Mouse (Mus musculus) heart, embryonic 12.5 days (tissue): ENCODE data around the gene Ttc23. TPM values are rescaled to one million over a fixed set of nuclear protein-coding genes. Genes with fewer than 3 reads are reported as not detected.

ENCODE experiments used
- ATAC-seq: fragments of 200-750 bp; cut with Nextera tagmentation; 2 replicates; pipeline ENCODE4 v1.8.0; 2017; ENCODE audit warnings: moderate TSS enrichment, moderate library complexity; ENCODE audit not compliant: insufficient number of reproducible peaks, low FRiP score
- H3K27ac ChIP-seq: fragments of 300-500 bp; sonication (generic); 2 replicates; pipeline ENCODE4 v1.5.1; 2016; ENCODE audit warnings: mild to moderate bottlenecking, moderate library complexity; ENCODE audit not compliant: poor library complexity, severe bottlenecking
- H3K27me3 ChIP-seq: fragments of 300-500 bp; sonication (generic); replicated peaks from 2 replicates; pipeline ENCODE4 v1.6.1; 2016; ENCODE audit warnings: mild to moderate bottlenecking, moderate library complexity
- H3K36me3 ChIP-seq: fragments of 300-500 bp; sonication (generic); 2 replicates; pipeline ENCODE4 v1.6.1; 2016; ENCODE audit warnings: mild to moderate bottlenecking, moderate library complexity
- H3K4me1 ChIP-seq: fragments of 300-500 bp; sonication (generic); replicated peaks from 2 replicates; pipeline ENCODE4 v1.6.1; 2016; ENCODE audit warnings: mild to moderate bottlenecking
- H3K4me2 ChIP-seq: fragments of 300-500 bp; sonication (generic); 2 replicates; pipeline ENCODE4 v1.6.1; 2016; ENCODE audit warnings: mild to moderate bottlenecking, moderate library complexity
- H3K4me3 ChIP-seq: fragments of 300-500 bp; sonication (generic); 2 replicates; pipeline ENCODE4 v1.5.1; 2016; ENCODE audit warnings: mild to moderate bottlenecking
- H3K9ac ChIP-seq: fragments of 300-500 bp; sonication (generic); 2 replicates; pipeline ENCODE4 v1.6.1; 2016; ENCODE audit warnings: mild to moderate bottlenecking, moderate library complexity
- H3K9me3 ChIP-seq: fragments of 300-500 bp; sonication (generic); replicated peaks from 2 replicates; pipeline ENCODE4 v1.6.1; 2016; ENCODE audit warnings: mild to moderate bottlenecking, moderate library complexity
- WGBS: fragments of 180-500 bp; shearing (Covaris S2); methylation state at CpG from one replicate; pipeline ENCODE4 v1.1.7; 2016; 5-methylcytosine and 5-hydroxymethylcytosine counted together
- polyA plus RNA-seq: library from polyadenylated mRNA; unstranded; fragments of >200 nt; fragmentation: Nextera tagmentation; extraction: Ambion mirVana; gene quantifications from 2 replicates; pipeline ENCODE4 v1.2.1, GENCODE M21; 2016

Gene Ttc23
- polyA plus RNA-seq, 1 experiment from 2014 or later, result 19.2 TPM

DNA sequence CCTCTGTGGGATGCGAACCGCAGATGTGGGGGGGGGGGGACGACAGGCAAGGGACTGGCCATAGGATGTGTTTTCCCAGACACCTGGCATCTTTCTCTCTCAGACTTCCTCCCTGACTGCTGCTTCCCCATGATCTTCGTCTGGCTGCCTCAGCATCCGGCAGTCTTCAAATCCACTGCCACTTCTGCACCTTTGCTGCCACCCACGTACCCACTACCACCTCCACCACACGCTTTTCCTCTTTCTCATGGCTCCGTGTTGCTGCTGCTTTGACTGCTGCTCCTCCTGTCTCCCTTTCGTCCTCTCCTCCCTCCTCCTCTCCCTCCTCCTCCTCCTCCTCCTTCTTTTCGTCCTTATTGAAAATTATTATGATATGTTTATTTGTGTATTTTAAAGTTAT is 69.7 kb downstream of the Ttc23 start:
- H3K27ac ChIP-seq, result no peak overlapping the region
- peaks cover 63% of the 10 kb centered on the region for H3K4me1 ChIP-seq
- peaks cover 3% of the 10 kb centered on the region; the same call in 1 of the 2 replicates for H3K9me3 ChIP-seq
- H3K4me2 ChIP-seq, result no peak overlapping the region
- H3K36me3 ChIP-seq, result peaks cover 27% of the 10 kb centered on the region
- 79% methylated on average over 10 of the region's 10 CpGs for WGBS
- no peak overlapping the region for H3K9ac ChIP-seq
- ATAC-seq, result no peak
- no peaks in the 10 kb centered on the region for H3K27me3 ChIP-seq
- no peak overlapping the region for H3K4me3 ChIP-seq

- Histone ChIP-seq H3K4me2 (no peak overlapping the region), H3K9me3 (peaks cover 2% of the 10 kb centered on the region; the same call in 1 of the 2 replicates), H3K4me3 (no peak overlapping the region), H3K27me3 (no peaks in the 10 kb centered on the region), H3K36me3 (peaks cover 22% of the 10 kb centered on the region), H3K27ac (no peak overlapping the region), H3K4me1 (peaks cover 63% of the 10 kb centered on the region), H3K9ac (no peak overlapping the region)
- ATAC-seq, result no peak
- WGBS, result 77% methylated on average over 3 of the region's 3 CpGs
These were observed 70.3 kb downstream of the Ttc23 start for GRCm38 (mm10) chr7:67717520-67717919.

DNA sequence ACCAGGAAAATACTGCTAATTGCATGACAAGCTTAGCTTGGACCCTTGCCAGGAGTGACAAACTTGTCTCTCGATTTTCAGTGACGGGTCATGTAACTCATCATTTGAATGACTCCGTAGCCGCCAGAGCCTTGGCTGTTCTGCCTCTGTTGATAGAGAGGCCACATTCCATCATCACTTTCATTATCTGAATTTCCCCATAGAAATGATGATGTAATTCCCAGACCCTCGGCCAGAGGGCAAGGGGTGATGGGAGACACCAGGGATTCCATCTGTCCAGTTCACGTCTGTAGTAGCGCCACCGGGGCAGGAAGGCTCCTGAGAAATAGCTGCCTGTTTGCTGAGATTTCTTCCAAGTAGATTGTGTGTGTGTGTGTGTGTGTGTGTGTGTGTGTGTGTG is 71.6 kb downstream of the Ttc23 start:
- H3K9ac ChIP-seq, result no peak overlapping the region
- H3K9me3 ChIP-seq, result no peaks in the 10 kb centered on the region
- H3K27me3 ChIP-seq, result no peaks in the 10 kb centered on the region
- 0 out of 2 replicates have a peak overlapping the region, but pooled peaks have one; percentile 5 for H3K4me2 ChIP-seq
- peaks cover 16% of the 10 kb centered on the region; the same call in 1 of the 2 replicates for H3K36me3 ChIP-seq
- WGBS, result 20% methylated on average over 8 of the region's 8 CpGs
- ATAC-seq, result no peak
- peaks cover 61% of the 10 kb centered on the region for H3K4me1 ChIP-seq
- peak overlapping the region; percentile 52 for H3K27ac ChIP-seq
- H3K4me3 ChIP-seq, result no peak overlapping the region

DNA sequence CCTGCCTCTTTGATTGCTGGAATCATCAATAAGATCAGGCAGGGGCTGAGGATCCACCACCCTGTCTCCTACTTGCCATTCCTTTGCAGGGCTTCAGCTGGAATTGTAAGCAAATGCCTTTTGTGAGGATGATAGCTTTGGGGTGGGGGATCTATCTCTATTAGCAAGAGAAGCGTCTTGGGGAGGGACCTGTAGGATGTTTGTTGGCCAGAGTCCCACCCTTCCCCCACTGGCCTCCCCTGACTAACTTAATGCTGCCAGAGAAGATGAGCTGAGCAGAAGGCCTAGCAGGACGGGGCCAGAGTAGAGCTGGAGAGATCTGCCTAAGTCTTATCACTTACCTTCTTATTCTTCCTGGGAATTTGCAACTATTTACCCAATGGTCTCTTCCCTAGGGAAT is 75.0 kb downstream of the Ttc23 start:
- no peak for ATAC-seq
- 42% methylated on average over 2 of the region's 2 CpGs for WGBS
- Histone ChIP-seq H3K27me3 (no peaks in the 10 kb centered on the region), H3K4me2 (no peak overlapping the region), H3K9me3 (no peaks in the 10 kb centered on the region), H3K4me1 (peaks cover 29% of the 10 kb centered on the region), H3K27ac (no peak overlapping the region), H3K9ac (no peak overlapping the region), H3K36me3 (peaks cover 27% of the 10 kb centered on the region), H3K4me3 (no peak overlapping the region)

DNA sequence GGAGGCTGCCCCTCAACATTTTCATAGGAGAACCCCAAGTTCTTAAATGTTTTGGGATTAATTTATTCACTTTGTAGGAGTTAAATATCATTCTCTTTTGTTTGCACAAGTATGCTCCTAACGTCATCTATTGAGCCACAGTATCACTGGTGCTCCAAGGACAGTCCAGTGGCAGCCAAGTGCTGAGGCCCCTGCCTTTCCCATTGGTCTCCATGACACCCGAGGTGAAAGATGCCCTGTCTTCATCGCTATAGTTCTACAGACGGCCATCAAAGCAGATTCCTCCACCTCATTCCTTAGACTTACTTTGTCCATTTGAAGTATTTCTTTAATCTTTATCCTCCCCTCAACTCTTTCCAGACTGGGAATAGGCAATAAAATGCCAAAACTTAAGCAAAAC is 77.3 kb downstream of the Ttc23 start:
- H3K27ac ChIP-seq, result no peak overlapping the region
- 0 out of 2 replicates have a peak, but pooled peaks cover 3% of the 10 kb centered on the region for H3K9me3 ChIP-seq
- H3K9ac ChIP-seq, result no peak overlapping the region
- ATAC-seq, result no peak
- H3K27me3 ChIP-seq, result no peaks in the 10 kb centered on the region
- 75% methylated on average over 4 of the region's 4 CpGs for WGBS
- H3K4me1 ChIP-seq, result peaks cover 14% of the 10 kb centered on the region
- H3K4me3 ChIP-seq, result no peak overlapping the region
- H3K36me3 ChIP-seq, result peaks cover 46% of the 10 kb centered on the region
- H3K4me2 ChIP-seq, result no peak overlapping the region

- ATAC-seq, result no peak
These were observed 77.8 kb downstream of the Ttc23 start for GRCm38 (mm10) chr7:67725016-67725415.

DNA sequence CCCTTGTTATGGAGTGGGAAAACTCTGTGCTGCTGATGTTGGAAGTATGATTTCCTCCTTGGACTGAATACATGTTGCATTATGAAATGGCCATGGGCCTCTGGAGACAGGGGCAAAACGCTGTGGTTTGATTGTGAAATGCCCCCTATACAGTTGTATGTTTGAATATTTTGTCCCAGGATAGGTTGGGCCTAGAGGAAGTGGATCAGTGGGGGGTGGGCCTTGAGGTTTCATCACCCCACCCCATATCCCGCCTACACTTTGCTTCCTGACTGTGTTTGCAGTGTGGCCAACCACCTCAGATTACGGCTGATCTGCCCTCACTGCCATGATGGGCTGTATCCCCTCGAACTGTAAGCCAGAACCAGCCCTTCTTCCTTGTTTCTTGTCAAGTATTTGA is 81.0 kb downstream of the Ttc23 start:
- H3K27me3 ChIP-seq, result no peaks in the 10 kb centered on the region
- ATAC-seq, result no peak
- peaks cover 35% of the 10 kb centered on the region for H3K4me1 ChIP-seq
- no peak overlapping the region for H3K9ac ChIP-seq
- no peak overlapping the region for H3K27ac ChIP-seq
- H3K9me3 ChIP-seq, result 0 out of 2 replicates have a peak, but pooled peaks cover 3% of the 10 kb centered on the region
- WGBS, result 85% methylated on average over 4 of the region's 4 CpGs
- H3K36me3 ChIP-seq, result peaks cover 38% of the 10 kb centered on the region
- no peak overlapping the region for H3K4me2 ChIP-seq
- H3K4me3 ChIP-seq, result no peak overlapping the region

More at GRCm38 (mm10) chr7:67725016-67725415, 77.8 kb downstream of the Ttc23 start:
- H3K9ac ChIP-seq, result no peak overlapping the region
- WGBS, result 79% methylated on average over 9 of the region's 9 CpGs
- H3K4me2 ChIP-seq, result no peak overlapping the region
- H3K27ac ChIP-seq, result no peak overlapping the region
- H3K4me1 ChIP-seq, result peaks cover 9% of the 10 kb centered on the region; the same call in 1 of the 2 replicates
- no peaks in the 10 kb centered on the region for H3K27me3 ChIP-seq
- H3K4me3 ChIP-seq, result no peak overlapping the region
- H3K9me3 ChIP-seq, result 0 out of 2 replicates have a peak, but pooled peaks cover 3% of the 10 kb centered on the region
- peaks cover 42% of the 10 kb centered on the region for H3K36me3 ChIP-seq

GRCm38 (mm10) chr7:67728809-67729208 is 81.6 kb downstream of the Ttc23 start:
- Histone ChIP-seq H3K27me3 (no peaks in the 10 kb centered on the region), H3K27ac (no peak overlapping the region), H3K4me3 (no peak overlapping the region), H3K4me2 (no peak overlapping the region), H3K36me3 (peaks cover 38% of the 10 kb centered on the region), H3K9ac (no peak overlapping the region), H3K4me1 (peaks cover 41% of the 10 kb centered on the region), H3K9me3 (0 out of 2 replicates have a peak, but pooled peaks cover 3% of the 10 kb centered on the region)
- ATAC-seq, result no peak
- 89% methylated on average over 4 of the region's 4 CpGs for WGBS

- Histone ChIP-seq H3K27me3 (no peaks in the 10 kb centered on the region), H3K4me2 (no peak overlapping the region), H3K36me3 (peaks cover 38% of the 10 kb centered on the region), H3K9ac (no peak overlapping the region), H3K27ac (no peak overlapping the region), H3K9me3 (0 out of 2 replicates have a peak, but pooled peaks cover 3% of the 10 kb centered on the region), H3K4me3 (no peak overlapping the region), H3K4me1 (peaks cover 49% of the 10 kb centered on the region)
- ATAC-seq, result no peak
- WGBS, result 49% methylated on average over 5 of the region's 5 CpGs
These were observed 83.4 kb downstream of the Ttc23 start for GRCm38 (mm10) chr7:67730431-67731110.

GRCm38 (mm10) chr7:67732276-67732675 is 85.1 kb downstream of the Ttc23 start:
- no peak overlapping the region; the same call in 1 of the 2 replicates for H3K9ac ChIP-seq
- H3K36me3 ChIP-seq, result peaks cover 26% of the 10 kb centered on the region
- H3K4me2 ChIP-seq, result no peak overlapping the region
- H3K27me3 ChIP-seq, result no peaks in the 10 kb centered on the region
- peaks cover 52% of the 10 kb centered on the region for H3K4me1 ChIP-seq
- 0 out of 2 replicates have a peak, but pooled peaks cover 3% of the 10 kb centered on the region for H3K9me3 ChIP-seq
- no peak for ATAC-seq
- 51% methylated on average over 4 of the region's 4 CpGs for WGBS
- no peak overlapping the region for H3K4me3 ChIP-seq
- peak overlapping the region; percentile 15; the same call in 1 of the 2 replicates for H3K27ac ChIP-seq

DNA sequence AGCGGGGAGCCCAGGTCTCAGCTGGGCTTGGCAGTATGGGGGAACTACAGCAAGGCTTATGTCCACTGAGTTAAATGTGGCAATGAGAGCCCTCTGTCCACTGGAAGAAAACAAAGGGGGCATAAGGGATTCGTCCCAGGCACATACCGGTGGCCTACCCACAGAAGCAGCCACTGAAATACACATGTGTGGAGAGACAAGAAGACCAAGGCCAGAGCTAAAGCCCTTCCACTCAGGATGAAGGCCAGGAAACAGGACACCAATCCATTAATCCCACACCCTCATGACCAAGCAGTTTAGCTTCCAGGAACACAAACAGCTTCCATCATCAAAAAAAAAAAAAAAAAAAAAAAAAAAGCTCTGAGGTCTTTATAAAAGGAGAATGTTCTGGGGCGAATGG is 93.2 kb downstream of the Ttc23 start:
- Histone ChIP-seq H3K27ac (no peak overlapping the region), H3K4me2 (no peak overlapping the region), H3K9me3 (peaks cover 10% of the 10 kb centered on the region; the same call in 1 of the 2 replicates), H3K4me1 (peaks cover 29% of the 10 kb centered on the region), H3K27me3 (no peaks in the 10 kb centered on the region), H3K9ac (no peak overlapping the region), H3K36me3 (peaks cover 16% of the 10 kb centered on the region), H3K4me3 (no peak overlapping the region)
- WGBS, result 80% methylated on average over 4 of the region's 4 CpGs
- ATAC-seq, result no peak
